Mouse (Mus musculus) spleen, adult 2 months (tissue): ENCODE data around the gene Xpa.

Experiments
- CTCF ChIP-seq: fragments of 200-500 bp; IDR thresholded peaks from 2 replicates; pipeline ENCODE4 v1.5.1; 2011; ENCODE audit warnings: mild to moderate bottlenecking, inconsistent platforms; ENCODE audit not compliant: insufficient read depth, insufficient read length, insufficient replicate concordance; ENCODE audit errors: extremely low read depth
- POLR2A ChIP-seq: fragments of 200-500 bp; IDR thresholded peaks from 2 replicates; pipeline ENCODE4 v1.6.1; 2011; ENCODE audit warnings: low read depth, low read length, inconsistent platforms

DNA sequence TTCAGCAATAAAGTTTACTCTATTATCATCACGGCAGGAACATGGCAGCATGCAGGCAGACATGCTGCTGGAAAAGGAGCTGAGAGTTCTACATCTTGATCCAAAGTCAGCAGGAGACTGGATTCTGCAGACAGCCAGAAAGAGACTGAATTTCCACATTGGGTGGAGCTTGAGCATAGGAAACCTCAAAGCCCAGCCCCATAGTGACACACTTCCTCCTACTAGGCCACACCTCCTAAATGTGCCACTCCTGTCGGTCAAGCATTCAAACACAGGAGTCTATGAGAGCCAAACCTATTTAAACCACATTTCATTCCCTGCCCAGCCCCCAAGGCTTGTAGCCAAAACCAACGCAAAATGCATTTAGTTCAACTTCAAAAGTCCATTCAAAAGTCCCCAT, 9.6 kb downstream of the Xpa start:
- TF ChIP-seq POLR2A: no peak
- no peak for TF ChIP-seq CTCF
